ENCODE assay signal across 19 mouse cellular contexts in the genomic region with DNA sequence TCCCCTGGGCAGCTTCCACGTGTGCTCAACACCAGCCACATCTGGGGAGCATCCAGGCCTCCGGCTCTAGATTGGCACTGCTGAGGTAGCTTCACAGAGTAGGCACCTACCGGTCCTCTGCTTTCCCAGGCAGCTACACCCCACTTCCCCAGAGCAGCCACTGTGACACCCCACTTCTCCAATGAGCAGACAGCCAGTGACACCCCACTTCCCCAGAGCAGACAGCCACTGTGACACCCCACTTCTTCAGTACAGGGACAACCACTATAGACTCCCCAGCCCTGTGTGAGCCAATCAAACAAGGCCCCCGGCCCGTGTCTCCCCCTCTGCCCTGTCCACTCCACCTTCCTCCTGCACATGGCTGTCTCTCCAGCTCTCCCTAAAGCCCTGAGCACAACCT. TPM values are rescaled to one million over a fixed set of nuclear protein-coding genes. Genes with fewer than 3 reads are reported as not detected.
DNase-seq lines count a peak whose midpoint lies in the region; ATAC-seq lines count a peak whose summit lies in the region.
"Had no signal": no experiment of that assay in that cellular context is flagged by ENCODE, and none has a peak within 500 bp of the region (broad histone marks: within the 10 kb centered on the region; RNA-seq: fewer than 3 reads in every experiment).

No protein-coding gene starts in this region.

- H3K9ac ChIP-seq in heart, embryonic 13.5 days = peak overlapping the region; percentile 33
- peak overlapping the region; percentile 26; the same call in 1 of the 2 replicates for H3K9ac ChIP-seq in liver, embryonic 13.5 days
- no peak overlapping the region for H3K9ac ChIP-seq in liver, embryonic 11.5 days (ENCODE audit: low read depth, low read length)
- peak overlapping the region; percentile 48; the same call in 1 of the 2 replicates for H3K9ac ChIP-seq in limb, embryonic 13.5 days

- no peak overlapping the region for H3K4me2 ChIP-seq in heart, embryonic 13.5 days
- no peak overlapping the region for H3K4me2 ChIP-seq in liver, embryonic 13.5 days
- H3K4me2 ChIP-seq in liver, embryonic 11.5 days = no peak overlapping the region
- no peak overlapping the region for H3K4me2 ChIP-seq in limb, embryonic 13.5 days (replicated peaks)

- peaks cover 69% of the 10 kb centered on the region for H3K4me1 ChIP-seq in heart, embryonic 13.5 days
- H3K4me1 ChIP-seq in liver, embryonic 13.5 days (replicated peaks) = peaks cover 49% of the 10 kb centered on the region
- peaks cover 31% of the 10 kb centered on the region for H3K4me1 ChIP-seq in liver, embryonic 11.5 days (replicated peaks; ENCODE audit: control insufficient read depth, insufficient read depth, low read length)
- H3K4me1 ChIP-seq in limb, embryonic 13.5 days = peaks cover 36% of the 10 kb centered on the region

- no peaks in the 10 kb centered on the region for H3K27me3 ChIP-seq in heart, embryonic 13.5 days (replicated peaks)
- no peaks in the 10 kb centered on the region for H3K27me3 ChIP-seq in liver, embryonic 13.5 days
- no peaks in the 10 kb centered on the region for H3K27me3 ChIP-seq in liver, embryonic 11.5 days (replicated peaks; ENCODE audit: control insufficient read depth, insufficient read depth, low read length)
- H3K27me3 ChIP-seq in limb, embryonic 13.5 days = no peaks in the 10 kb centered on the region
- H3K27me3 ChIP-seq in splenic B cell, adult 2 months (ENCODE audit: control insufficient read depth, insufficient read depth, low read length, poor library complexity, severe bottlenecking) = no peaks in the 10 kb centered on the region

- WGBS in heart, embryonic 13.5 days = 68% methylated on average over 5 of the region's 5 CpGs
- 65% methylated on average over 5 of the region's 5 CpGs for WGBS in liver, embryonic 13.5 days (ENCODE audit: insufficient replicate concordance)
- WGBS in liver, embryonic 11.5 days = 60% methylated on average over 5 of the region's 5 CpGs
- 77% methylated on average over 5 of the region's 5 CpGs for WGBS in limb, embryonic 13.5 days

- no peak for ATAC-seq in heart, embryonic 13.5 days (ENCODE audit: extremely low read depth, insufficient number of reproducible peaks, low FRiP score, low TSS enrichment)
- ATAC-seq in liver, embryonic 13.5 days (ENCODE audit: low read depth) = no peak
- no peak for ATAC-seq in liver, embryonic 11.5 days (replicated peaks; ENCODE audit: low FRiP score)
- no peak for ATAC-seq in limb, embryonic 13.5 days (ENCODE audit: low FRiP score, low read depth)
- ATAC-seq: forebrain, embryonic 14.5 days; hindbrain, postnatal 0 days; lung, postnatal 0 days had no signal

- H3K27ac ChIP-seq in heart, embryonic 13.5 days (replicated peaks) = peak overlapping the region; percentile 69; the same call in 1 of the 2 replicates
- H3K27ac ChIP-seq in liver, embryonic 13.5 days = peak overlapping the region; percentile 42; the same call in 1 of the 2 replicates
- no peak overlapping the region; the same call in 1 of the 2 replicates for H3K27ac ChIP-seq in liver, embryonic 11.5 days (ENCODE audit: low read depth, low read length)
- H3K27ac ChIP-seq in limb, embryonic 13.5 days = no peak overlapping the region
- H3K27ac ChIP-seq: hindbrain, postnatal 0 days; midbrain, embryonic 10.5 days had no signal

- no peaks in the 10 kb centered on the region for H3K9me3 ChIP-seq in heart, embryonic 13.5 days
- H3K9me3 ChIP-seq in liver, embryonic 13.5 days (replicated peaks) = no peaks in the 10 kb centered on the region
- no peaks in the 10 kb centered on the region for H3K9me3 ChIP-seq in liver, embryonic 11.5 days (ENCODE audit: control insufficient read depth, low read length)
- H3K9me3 ChIP-seq in limb, embryonic 13.5 days = no peaks in the 10 kb centered on the region

- no peak overlapping the region for H3K4me3 ChIP-seq in heart, embryonic 13.5 days
- no peak overlapping the region for H3K4me3 ChIP-seq in liver, embryonic 13.5 days (replicated peaks)
- H3K4me3 ChIP-seq in liver, embryonic 11.5 days (ENCODE audit: low read depth, low read length) = no peak overlapping the region
- no peak overlapping the region for H3K4me3 ChIP-seq in limb, embryonic 13.5 days
- H3K4me3 ChIP-seq: midbrain, embryonic 10.5 days; myocyte had no signal

- DNase-seq in heart, adult 11 months = no peak
- DNase-seq in liver, embryonic 13.5 days = no peak
- DNase-seq in liver, embryonic 11.5 days (ENCODE audit: low spot score) = no peak
- peak; percentile 24 for DNase-seq in splenic B cell, adult 2 months (ENCODE audit: low read depth, low spot score)
- DNase-seq in layer of hippocampus, postnatal 25 days (ENCODE audit: extremely low spot score in 1 of 2, low spot score in 1 of 2) = no peak
- DNase-seq: adrenal gland, postnatal 10 days; cerebellum, adult 9-10 months; heart, postnatal 36 days; kidney, adult 8-10 months; right cerebral cortex, postnatal 4 days had no signal

- H3K36me3 ChIP-seq in heart, embryonic 13.5 days = peaks cover 31% of the 10 kb centered on the region
- peaks cover 28% of the 10 kb centered on the region for H3K36me3 ChIP-seq in liver, embryonic 13.5 days
- peaks cover under 1% of the 10 kb centered on the region; the same call in 1 of the 2 replicates for H3K36me3 ChIP-seq in liver, embryonic 11.5 days (ENCODE audit: control insufficient read depth, insufficient read depth, low read length)
- H3K36me3 ChIP-seq in limb, embryonic 13.5 days = peaks cover 34% of the 10 kb centered on the region
- H3K36me3 ChIP-seq in splenic B cell, adult 2 months (ENCODE audit: control insufficient read depth, insufficient read depth, low read length, poor library complexity, severe bottlenecking) = no peaks in the 10 kb centered on the region

RNA-seq across cellular contexts. Expression of a gene that starts 11.3 kb away (rescaled TPM):
- polyA plus RNA-seq in heart, embryonic 13.5 days (2015; fragmentation: Nextera tagmentation; extraction: Ambion mirVana) = 98.8 and 108 TPM in 2 replicates
- polyA plus RNA-seq in liver, embryonic 13.5 days (2015; fragmentation: Nextera tagmentation; extraction: Ambion mirVana) = 31.3 and 33.9 TPM in 2 replicates
- 19.6 and 26.1 TPM in 2 replicates for polyA plus RNA-seq in liver, embryonic 11.5 days (2014; fragmentation: Nextera tagmentation; extraction: Ambion mirVana)
- polyA plus RNA-seq in limb, embryonic 13.5 days (2015; fragmentation: Nextera tagmentation; extraction: Ambion mirVana) = 99.5 and 102 TPM in 2 replicates
- total RNA-seq in layer of hippocampus, postnatal 25 days (2021) = 100 to 1,000 TPM; 534 to 560 TPM

RNA-seq across cellular contexts. Expression of a gene that starts 23.0 kb away (rescaled TPM):
- polyA plus RNA-seq in heart, embryonic 13.5 days (2015; fragmentation: Nextera tagmentation; extraction: Ambion mirVana) = not detected in 2 replicates
- polyA plus RNA-seq in liver, embryonic 13.5 days (2015; fragmentation: Nextera tagmentation; extraction: Ambion mirVana) = not detected in 2 replicates
- not detected in 2 replicates for polyA plus RNA-seq in liver, embryonic 11.5 days (2014; fragmentation: Nextera tagmentation; extraction: Ambion mirVana)
- polyA plus RNA-seq in limb, embryonic 13.5 days (2015; fragmentation: Nextera tagmentation; extraction: Ambion mirVana) = not detected in 2 replicates
- total RNA-seq in layer of hippocampus, postnatal 25 days (2021) = 1 to 10 TPM in 1 of 2 experiments, not detected in 1; 1.5 TPM
- total RNA-seq: heart, postnatal 36 days; hindbrain, postnatal 0 days; liver, adult 2 months had no signal
- polyA plus RNA-seq: C2C12; forebrain, embryonic 14.5 days; hindbrain, postnatal 0 days; liver, adult 2 months; lung, postnatal 0 days; midbrain, embryonic 10.5 days; myocyte had no signal

RNA-seq across cellular contexts. Expression of a gene that starts 24.5 kb away (rescaled TPM):
- 600 and 606 TPM in 2 replicates for polyA plus RNA-seq in heart, embryonic 13.5 days (2015; fragmentation: Nextera tagmentation; extraction: Ambion mirVana)
- polyA plus RNA-seq in liver, embryonic 13.5 days (2015; fragmentation: Nextera tagmentation; extraction: Ambion mirVana) = 778 and 786 TPM in 2 replicates
- 1,138 and 1,235 TPM in 2 replicates for polyA plus RNA-seq in liver, embryonic 11.5 days (2014; fragmentation: Nextera tagmentation; extraction: Ambion mirVana)
- polyA plus RNA-seq in limb, embryonic 13.5 days (2015; fragmentation: Nextera tagmentation; extraction: Ambion mirVana) = 906 and 924 TPM in 2 replicates
- 100 to 1,000 TPM; 437 to 494 TPM for total RNA-seq in layer of hippocampus, postnatal 25 days (2021)

RNA-seq across cellular contexts. Expression of a gene that starts 43.3 kb away (rescaled TPM):
- 0.78 and 1.4 TPM in 2 replicates for polyA plus RNA-seq in heart, embryonic 13.5 days (2015; fragmentation: Nextera tagmentation; extraction: Ambion mirVana)
- 0.20 and 0.32 TPM in 2 replicates for polyA plus RNA-seq in liver, embryonic 13.5 days (2015; fragmentation: Nextera tagmentation; extraction: Ambion mirVana)
- polyA plus RNA-seq in liver, embryonic 11.5 days (2014; fragmentation: Nextera tagmentation; extraction: Ambion mirVana) = 0.71 and 0.75 TPM in 2 replicates
- 5.0 and 6.2 TPM in 2 replicates for polyA plus RNA-seq in limb, embryonic 13.5 days (2015; fragmentation: Nextera tagmentation; extraction: Ambion mirVana)
- total RNA-seq in layer of hippocampus, postnatal 25 days (2021) = 100 to 1,000 TPM; 302 to 321 TPM
- total RNA-seq: liver, adult 2 months had no signal
- polyA plus RNA-seq: C2C12 had no signal

RNA-seq across cellular contexts. Expression of a gene that starts 46.4 kb away (rescaled TPM):
- 16.0 and 18.3 TPM in 2 replicates for polyA plus RNA-seq in heart, embryonic 13.5 days (2015; fragmentation: Nextera tagmentation; extraction: Ambion mirVana)
- polyA plus RNA-seq in liver, embryonic 13.5 days (2015; fragmentation: Nextera tagmentation; extraction: Ambion mirVana) = 13.1 and 13.7 TPM in 2 replicates
- polyA plus RNA-seq in liver, embryonic 11.5 days (2014; fragmentation: Nextera tagmentation; extraction: Ambion mirVana) = 23.6 and 28.4 TPM in 2 replicates
- 20.2 and 21.0 TPM in 2 replicates for polyA plus RNA-seq in limb, embryonic 13.5 days (2015; fragmentation: Nextera tagmentation; extraction: Ambion mirVana)
- total RNA-seq in layer of hippocampus, postnatal 25 days (2021) = 10 to 100 TPM; 65.6 to 69.5 TPM

Comparison
In these comparisons a context has a peak if more than half of its experiments do, and no peak if none do; other contexts are left out.
1. H3K27ac ChIP-seq: peak in heart, embryonic 13.5 days (single experiment) and liver, embryonic 13.5 days (single experiment); none in liver, embryonic 11.5 days (single experiment) and limb, embryonic 13.5 days (single experiment).